Mouse (Mus musculus): ENCODE measurements around the gene Lnpep.

The Lnpep gene

GRCm38 (mm10) chr17:17609523-17609922, 15.3 kb downstream of the Lnpep start:
- no peak for DNase-seq (ENCODE audit: low read depth)

- no peak for DNase-seq (ENCODE audit: low read depth)
Observed at GRCm38 (mm10) chr17:17608416-17608988, 16.3 kb downstream of the Lnpep start.

GRCm38 (mm10) chr17:17604554-17604953, 20.3 kb downstream of the Lnpep start:
- no peak for DNase-seq (ENCODE audit: low read depth)

DNA sequence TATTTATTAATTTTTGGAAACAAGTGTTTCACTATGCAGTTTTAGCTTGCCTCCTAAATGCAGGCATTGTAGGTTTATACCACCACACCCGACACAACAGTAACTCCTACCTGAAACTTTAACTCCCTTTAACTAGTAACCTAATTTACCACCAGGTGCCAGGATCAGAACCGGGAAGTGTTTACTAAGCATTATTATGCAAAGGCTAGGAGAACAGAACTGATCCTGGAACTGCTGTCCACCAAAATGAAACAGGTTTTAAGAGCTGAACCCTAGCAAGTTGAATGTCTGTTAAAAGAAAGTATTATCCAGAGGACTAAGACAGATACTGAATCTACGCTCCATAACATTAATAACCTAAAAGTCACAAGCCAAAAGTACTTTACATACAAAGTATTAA, 21.2 kb downstream of the Lnpep start:
- no peak for DNase-seq (ENCODE audit: low read depth)

- DNase-seq (ENCODE audit: low read depth): no peak
Observed at GRCm38 (mm10) chr17:17602786-17603185, 22.1 kb downstream of the Lnpep start.

DNA sequence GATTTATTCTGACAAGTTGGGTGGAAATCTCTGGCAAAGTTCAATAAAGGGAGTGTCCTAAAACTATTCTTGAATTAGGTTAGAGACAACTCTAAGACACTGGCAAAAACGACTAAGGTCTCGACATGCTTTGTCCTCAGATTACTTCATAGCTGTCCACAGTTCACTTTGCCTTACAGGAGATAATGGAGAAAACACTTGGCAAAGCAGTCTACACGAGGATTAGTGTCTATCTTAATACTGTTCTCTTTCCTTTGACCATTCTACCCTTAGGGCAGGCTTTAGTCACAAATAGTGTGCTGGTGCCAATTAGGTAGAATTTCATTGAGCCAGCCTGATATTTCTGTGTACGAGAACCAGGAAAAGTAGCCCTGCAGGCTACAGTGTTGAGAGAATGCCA, 22.5 kb downstream of the Lnpep start:
- no peak for DNase-seq (ENCODE audit: low read depth)

DNA sequence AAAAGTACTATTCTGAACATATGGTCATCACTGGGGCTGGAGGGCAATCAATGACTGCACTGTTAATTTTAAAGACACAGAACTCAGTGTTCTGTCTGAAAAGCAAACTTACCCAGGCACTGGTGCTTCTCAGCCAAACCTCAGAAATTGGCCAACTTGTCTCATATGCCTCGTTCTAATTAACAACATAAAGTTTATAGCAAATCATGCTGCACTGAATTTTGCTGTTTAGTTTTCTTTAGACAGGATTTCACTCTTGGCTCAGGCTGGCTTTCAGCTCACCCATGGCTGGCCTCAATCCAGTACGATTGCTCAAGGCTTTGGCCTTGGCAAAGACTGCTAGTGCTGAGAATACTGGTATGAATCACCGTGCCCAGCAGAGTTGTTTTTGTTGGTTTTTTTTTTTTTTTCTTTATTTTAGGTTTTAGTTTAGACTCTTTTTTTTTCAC, 24.0 kb downstream of the Lnpep start:
- DNase-seq (ENCODE audit: low read depth): peak; percentile 99

- no peak for DNase-seq (ENCODE audit: low read depth)
Observed at GRCm38 (mm10) chr17:17600001-17600400, 24.8 kb downstream of the Lnpep start.

- no peak for DNase-seq (ENCODE audit: low read depth)
Observed at GRCm38 (mm10) chr17:17598355-17598754, 26.5 kb downstream of the Lnpep start.

DNA sequence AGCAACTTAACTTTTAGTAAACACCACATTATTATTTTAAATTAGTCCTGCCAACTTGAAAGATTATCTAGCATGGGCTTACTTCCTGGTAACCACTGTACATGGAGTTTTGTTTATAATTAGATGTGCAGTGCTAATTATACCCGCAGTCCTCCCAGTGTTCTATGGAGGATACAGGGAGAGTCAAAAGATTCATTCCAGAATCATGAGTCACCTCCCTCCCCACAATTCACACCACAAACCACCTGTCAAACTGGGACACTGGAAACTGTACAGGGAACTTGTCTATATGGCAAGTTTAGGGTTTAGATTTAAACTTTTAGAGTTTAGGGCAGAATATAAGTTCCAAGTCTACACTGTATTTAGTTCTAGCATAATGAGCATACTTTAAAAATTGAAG, 31.9 kb downstream of the Lnpep start:
- DNase-seq (ENCODE audit: low read depth): no peak

DNA sequence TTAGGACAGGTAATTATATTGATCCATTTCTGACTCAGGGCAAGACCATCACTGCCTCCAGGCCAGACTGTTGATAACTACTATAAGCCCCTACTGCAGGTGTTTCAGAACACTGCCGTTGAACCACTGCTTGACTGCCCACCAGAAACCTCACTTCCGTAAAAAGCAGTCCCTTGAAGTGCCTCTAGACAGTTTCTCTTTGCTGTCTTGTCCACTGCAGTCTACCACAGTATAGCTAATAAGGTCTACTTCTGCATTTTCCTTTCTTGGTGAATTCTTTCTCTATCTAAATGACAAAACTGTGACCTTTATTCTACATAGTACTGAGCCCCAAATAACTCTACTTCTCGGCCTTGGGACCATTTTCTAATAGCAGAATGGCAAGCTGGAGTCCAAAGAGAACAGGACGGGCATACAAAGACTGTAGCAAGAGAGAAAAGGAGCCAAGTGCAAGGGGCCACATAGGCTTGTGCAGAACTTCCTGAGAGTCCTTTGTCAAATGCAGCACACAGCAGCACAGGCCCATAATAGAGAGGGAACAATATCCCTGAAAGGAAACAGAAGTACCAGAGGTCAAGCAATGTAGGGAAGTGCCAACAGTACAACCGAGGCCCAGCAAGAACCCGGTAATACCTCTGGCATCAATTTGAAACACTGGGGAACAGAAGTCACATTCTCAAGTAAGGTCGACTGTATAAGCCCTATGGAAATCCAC, 37.4 kb downstream of the Lnpep start:
- DNase-seq (ENCODE audit: low read depth): no peak

DNA sequence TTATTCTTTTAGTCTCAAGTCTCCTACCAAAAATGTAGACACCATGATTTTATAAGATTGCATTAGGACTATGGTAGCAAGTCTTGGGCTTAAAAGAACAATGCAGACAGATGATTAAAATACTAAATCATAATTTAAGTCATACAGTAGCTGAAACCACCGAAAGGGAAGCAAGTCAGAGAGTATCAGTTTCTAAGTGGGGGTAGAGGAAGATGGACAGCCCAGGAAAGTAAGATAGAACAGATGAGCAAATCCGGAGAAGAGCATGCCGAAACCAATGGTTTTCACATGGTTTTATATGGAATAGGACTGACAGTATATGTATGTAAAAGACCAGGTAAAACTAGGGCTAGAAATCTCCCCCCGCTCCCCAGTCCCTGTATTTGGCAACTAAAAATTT, 39.7 kb downstream of the Lnpep start:
- no peak for DNase-seq (ENCODE audit: low read depth)

GRCm38 (mm10) chr17:17583896-17584295, 41.0 kb downstream of the Lnpep start:
- no peak for DNase-seq (ENCODE audit: low read depth)

DNA sequence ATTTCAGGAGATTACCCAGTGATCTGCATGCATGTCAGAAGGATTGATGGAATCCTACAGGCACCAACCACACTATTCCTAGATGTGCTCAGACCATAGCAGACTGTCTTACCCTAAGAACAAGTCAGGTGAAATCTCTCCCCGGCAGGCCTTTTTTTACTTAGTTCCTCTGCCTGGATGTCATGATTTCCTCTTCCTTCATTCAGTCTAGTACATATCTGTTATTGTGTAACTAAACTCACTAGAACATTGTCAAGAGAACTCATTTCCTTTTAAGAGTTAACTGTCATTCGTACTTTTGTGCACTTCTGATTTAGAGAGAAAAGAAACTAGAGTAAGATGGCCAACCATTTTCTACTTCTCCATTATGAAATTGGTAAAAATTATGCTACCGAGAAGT, 43.6 kb downstream of the Lnpep start:
- DNase-seq (ENCODE audit: low read depth): no peak

GRCm38 (mm10) chr17:17576399-17576798, 48.5 kb downstream of the Lnpep start:
- no peak for DNase-seq (ENCODE audit: low read depth)

GRCm38 (mm10) chr17:17567071-17567470, 57.8 kb downstream of the Lnpep start:
- peak; percentile 17 for DNase-seq (ENCODE audit: low read depth)

- DNase-seq (ENCODE audit: low read depth): no peak
Observed at GRCm38 (mm10) chr17:17548958-17549357, 75.9 kb downstream of the Lnpep start.

- DNase-seq (ENCODE audit: low read depth): no peak
Observed at GRCm38 (mm10) chr17:17531338-17531737, 93.5 kb downstream of the Lnpep start.

GRCm38 (mm10) chr17:17516384-17517016, 108.3 kb downstream of the Lnpep start:
- DNase-seq (ENCODE audit: low read depth): no peak

- DNase-seq (ENCODE audit: low read depth): no peak
Observed at GRCm38 (mm10) chr17:17506677-17507076, 118.2 kb downstream of the Lnpep start.

DNA sequence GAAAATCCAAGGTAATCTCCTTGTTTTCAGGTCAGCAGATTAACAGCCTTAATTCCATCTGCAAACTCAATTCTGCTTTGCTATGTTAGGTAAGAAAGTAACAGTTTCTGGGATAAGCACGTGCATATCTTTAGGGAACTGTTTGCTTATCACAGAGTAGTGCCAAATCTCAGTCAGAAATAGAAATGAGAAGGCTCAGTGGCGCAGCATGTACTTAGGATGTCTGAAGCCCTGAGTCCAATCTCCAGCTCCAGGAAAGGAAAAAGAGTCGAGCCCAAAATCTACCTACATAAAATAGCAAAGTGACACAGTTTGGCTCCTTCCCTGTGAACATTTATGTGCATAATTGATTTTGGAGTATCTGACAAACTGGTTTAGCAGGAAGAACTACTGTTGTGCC, 125.6 kb downstream of the Lnpep start:
- no peak for DNase-seq (ENCODE audit: low read depth)

GRCm38 (mm10) chr17:17498848-17499247, 126.0 kb downstream of the Lnpep start:
- no peak for DNase-seq (ENCODE audit: low read depth)

DNA sequence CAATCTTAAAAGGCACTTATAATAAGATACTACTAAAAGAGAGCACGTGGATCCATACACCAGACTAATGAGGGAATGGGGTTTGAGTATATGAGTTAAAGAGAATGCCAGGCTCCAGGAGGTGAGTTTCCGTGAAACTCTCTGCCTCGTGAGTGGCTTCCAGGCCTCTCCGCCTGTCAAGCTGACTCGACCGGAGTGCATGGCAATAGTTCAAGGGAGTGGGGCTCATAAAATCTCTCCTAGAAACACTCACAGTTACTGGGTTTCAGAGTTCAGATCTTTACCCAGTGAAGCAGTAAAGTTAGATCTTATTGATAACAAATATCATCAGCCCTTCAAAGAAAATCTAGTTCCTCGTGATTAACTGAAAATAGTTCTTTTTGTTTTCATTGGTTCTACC, 128.1 kb downstream of the Lnpep start:
- no peak for DNase-seq (ENCODE audit: low read depth)
